Mouse (Mus musculus) MEL (cell line): Measurements from ENCODE around the gene Lipm. TPM values are rescaled to one million over a fixed set of nuclear protein-coding genes. Genes with fewer than 3 reads are reported as not detected.

ENCODE experiments used
- DNase-seq: peaks from one replicate; pipeline ENCODE4 v3.0.0; 2011; ENCODE audit warnings: low read depth, low spot score
- H3K27ac ChIP-seq: 2 replicates; pipeline ENCODE4 v1.5.1; 2012; ENCODE audit warnings: low read depth, mild to moderate bottlenecking, control low read depth, low read length, moderate library complexity; ENCODE audit not compliant: control insufficient read depth
- H3K27me3 ChIP-seq, 2 experiments: fragments of 150-350 bp in 1 of 2; sonication (generic) in 1 of 2; 2 replicates each; pipeline ENCODE4 v1.6.1; 2012; ENCODE audit warnings: low read length in 2 of 2, mild to moderate bottlenecking in 2 of 2, improper control_type of control experiment in 1 of 2, moderate library complexity in 1 of 2; ENCODE audit not compliant: insufficient read depth in 2 of 2, control insufficient read depth in 1 of 2
- H3K36me3 ChIP-seq, 2 experiments: 2 replicates each; pipeline ENCODE4 v1.6.1; 2012 to 2014; ENCODE audit warnings: low read length in 2 of 2, improper control_type of control experiment in 1 of 2, inconsistent platforms in 1 of 2, mild to moderate bottlenecking in 1 of 2; ENCODE audit not compliant: insufficient read depth in 2 of 2, control insufficient read depth in 1 of 2
- H3K4me1 ChIP-seq, 2 experiments: fragments of 150-350 bp in 1 of 2; sonication (generic) in 1 of 2; 2 replicates each; pipeline ENCODE4 v1.6.1; 2012; ENCODE audit warnings: low read length in 2 of 2, improper control_type of control experiment in 1 of 2, mild to moderate bottlenecking in 1 of 2; ENCODE audit not compliant: insufficient read depth in 2 of 2, control insufficient read depth in 1 of 2
- H3K4me3 ChIP-seq, 2 experiments: fragments of 150-350 bp in 1 of 2; sonication (generic) in 1 of 2; 2 replicates each; pipeline ENCODE4 v1.5.1; 2012; ENCODE audit warnings: low read depth in 2 of 2, low read length in 2 of 2, mild to moderate bottlenecking in 2 of 2, moderate library complexity in 2 of 2, control low read depth in 1 of 2, improper control_type of control experiment in 1 of 2; ENCODE audit not compliant: control insufficient read depth in 1 of 2, insufficient read depth in 1 of 2
- H3K79me2 ChIP-seq: 2 replicates; pipeline ENCODE4 v1.6.1; 2012; ENCODE audit warnings: mild to moderate bottlenecking, low read length, moderate library complexity; ENCODE audit not compliant: control insufficient read depth, poor library complexity, insufficient read depth
- H3K9ac ChIP-seq: 2 replicates; pipeline ENCODE4 v1.6.1; 2012; ENCODE audit warnings: low read depth, mild to moderate bottlenecking, control low read depth, low read length, moderate library complexity; ENCODE audit not compliant: control insufficient read depth, poor library complexity, severe bottlenecking
- H3K9me3 ChIP-seq: fragments of 150-350 bp; sonication (generic); replicated peaks from 2 replicates; pipeline ENCODE4 v1.6.1; 2012; ENCODE audit warnings: mild to moderate bottlenecking, low read length, improper control_type of control experiment, moderate library complexity; ENCODE audit not compliant: insufficient read depth
- CTCF ChIP-seq, 3 experiments: IDR thresholded peaks in 2 of 3; conservative IDR thresholded peaks in 1 of 3; 2 replicates each; pipeline ENCODE4 v1.5.1; 2011 to 2012; ENCODE audit warnings: low read length in 3 of 3, low read depth in 2 of 3, mild to moderate bottlenecking in 2 of 3, improper control_type of control experiment in 1 of 3, inconsistent platforms in 1 of 3, mixed read lengths in 1 of 3, moderate library complexity in 1 of 3; ENCODE audit not compliant: control insufficient read depth in 1 of 3, insufficient read depth in 1 of 3, poor library complexity in 1 of 3, severe bottlenecking in 1 of 3
- GABPA ChIP-seq: IDR thresholded peaks from 2 replicates; pipeline ENCODE4 v1.6.1; 2012; ENCODE audit warnings: low read depth, mild to moderate bottlenecking, inconsistent platforms, low read length, improper control_type of control experiment, moderate library complexity
- GATA1 ChIP-seq: IDR thresholded peaks from 2 replicates; pipeline ENCODE4 v1.6.1; 2011; ENCODE audit warnings: low read depth, low read length, improper control_type of control experiment
- JUND ChIP-seq: IDR thresholded peaks from 2 replicates; pipeline ENCODE4 v1.6.1; 2011; ENCODE audit warnings: low read depth, mild to moderate bottlenecking, improper control_type of control experiment, low read length
- MAFK ChIP-seq: IDR thresholded peaks from 2 replicates; pipeline ENCODE4 v1.6.1; 2011; ENCODE audit warnings: low read depth, mild to moderate bottlenecking, low read length, improper control_type of control experiment, borderline replicate concordance
- MAZ ChIP-seq: IDR thresholded peaks from 2 replicates; pipeline ENCODE4 v1.6.1; 2012; ENCODE audit warnings: low read depth, mild to moderate bottlenecking, inconsistent platforms, low read length, improper control_type of control experiment
- MEF2A ChIP-seq: IDR thresholded peaks from 2 replicates; pipeline ENCODE4 v1.6.1; 2014; ENCODE audit warnings: low read depth, mild to moderate bottlenecking, inconsistent platforms, low read length, improper control_type of control experiment; ENCODE audit not compliant: poor library complexity, insufficient replicate concordance, severe bottlenecking; ENCODE audit errors: extremely low read depth
- MXI1 ChIP-seq: IDR thresholded peaks from 2 replicates; pipeline ENCODE4 v1.6.1; 2011; ENCODE audit warnings: mild to moderate bottlenecking, low read depth, low read length, improper control_type of control experiment
- MYC ChIP-seq: IDR thresholded peaks from 2 replicates; pipeline ENCODE4 v1.6.1; 2011; ENCODE audit warnings: low read depth, mild to moderate bottlenecking, low read length, improper control_type of control experiment, moderate library complexity
- NRF1 ChIP-seq: IDR thresholded peaks from 2 replicates; pipeline ENCODE4 v1.6.1; 2014; ENCODE audit warnings: low read depth, mild to moderate bottlenecking, inconsistent platforms, low read length, improper control_type of control experiment, moderate library complexity; ENCODE audit not compliant: poor library complexity, insufficient read depth, severe bottlenecking
- POLR2AphosphoS5 ChIP-seq: IDR thresholded peaks from 2 replicates; pipeline ENCODE4 v1.6.1; 2012; ENCODE audit warnings: low read depth, borderline replicate concordance, mild to moderate bottlenecking, inconsistent platforms, low read length, moderate library complexity, mixed read lengths
- RAD21 ChIP-seq: IDR thresholded peaks from 2 replicates; pipeline ENCODE4 v1.6.1; 2011; ENCODE audit warnings: mild to moderate bottlenecking, low read depth, low read length, improper control_type of control experiment
- SMC3 ChIP-seq: IDR thresholded peaks from 2 replicates; pipeline ENCODE4 v1.6.1; 2011; ENCODE audit warnings: low read depth, low read length, improper control_type of control experiment
- UBTF ChIP-seq: IDR thresholded peaks from 2 replicates; pipeline ENCODE4 v1.6.1; 2012; ENCODE audit warnings: low read depth, mild to moderate bottlenecking, inconsistent platforms, low read length, improper control_type of control experiment, moderate library complexity, borderline replicate concordance; ENCODE audit not compliant: insufficient read depth
- ZNF384 ChIP-seq: IDR thresholded peaks from 2 replicates; pipeline ENCODE4 v1.6.1; 2012; ENCODE audit warnings: low read depth, mild to moderate bottlenecking, inconsistent platforms, low read length, improper control_type of control experiment
- polyA plus RNA-seq, 2 experiments: library from polyadenylated mRNA; stranded (reverse) in 1 of 2; unstranded in 1 of 2; fragments of >175 nt in 1 of 2; fragments of >200 nt in 1 of 2; gene quantifications; 2 replicates each; pipeline versions ENCODE4 v1.2.1 to v1.2.4; 2012; ENCODE audit warnings: low replicate concordance in 2 of 2, low read depth in 1 of 2; ENCODE audit not compliant: insufficient read length in 2 of 2, insufficient read depth in 1 of 2, missing spikeins in 1 of 2
- total RNA-seq: library from RNA; depleted of rRNA; stranded (reverse); fragments of 300-350 nt; gene quantifications from 2 replicates; pipeline ENCODE4 v1.2.3, GENCODE M21; 2012

Lipm gene
- total and polyA plus RNA-seq, 3 experiments, result not detected

- Histone ChIP-seq H3K36me3 (no peaks in the 10 kb centered on the region), H3K27me3 (no peaks in the 10 kb centered on the region), H3K9ac (no peak overlapping the region), H3K79me2 (no peaks in the 10 kb centered on the region), H3K9me3 (no peaks in the 10 kb centered on the region), H3K4me1 (no peaks in the 10 kb centered on the region), H3K27ac (no peak overlapping the region), H3K4me3 (no peak overlapping the region)
- TF ChIP-seq MXI1 (no peak), MAFK (no peak), MEF2A (no peak), GATA1 (no peak), JUND (no peak), SMC3 (no peak), GABPA (no peak), ZNF384 (no peak), MAZ (no peak)
- no peak for DNase-seq
Observed at GRCm38 (mm10) chr19:34139431-34140046, 38.8 kb downstream of the Lipm start.

GRCm38 (mm10) chr19:34148421-34148820, 47.7 kb downstream of the Lipm start:
- no peak for DNase-seq
- Histone ChIP-seq H3K9me3 (no peaks in the 10 kb centered on the region), H3K79me2 (no peaks in the 10 kb centered on the region), H3K4me1 (no peaks in the 10 kb centered on the region), H3K9ac (no peak overlapping the region), H3K27me3 (no peaks in the 10 kb centered on the region; a peak in 1 of 4 replicates), H3K4me3 (no peak overlapping the region), H3K27ac (no peak overlapping the region), H3K36me3 (no peaks in the 10 kb centered on the region)
- TF ChIP-seq MYC (no peak), NRF1 (no peak), POLR2AphosphoS5 (no peak), MEF2A (no peak)

- Histone ChIP-seq H3K4me1 (no peaks in the 10 kb centered on the region), H3K79me2 (no peaks in the 10 kb centered on the region), H3K9me3 (no peaks in the 10 kb centered on the region), H3K9ac (no peak overlapping the region), H3K36me3 (no peaks in the 10 kb centered on the region), H3K27me3 (no peaks in the 10 kb centered on the region; a peak in 1 of 4 replicates), H3K4me3 (no peak overlapping the region), H3K27ac (no peak overlapping the region)
- TF ChIP-seq CTCF (IDR thresholded peaks at IDR 0.05 in 2 of 3, conservative IDR thresholded peaks at IDR 0.05 in 1 of 3; ENCODE audit: control insufficient read depth in 1 of 3, insufficient read depth in 1 of 3, low read depth in 2 of 3, low read length in 3 of 3, poor library complexity in 1 of 3, severe bottlenecking in 1 of 3) (peak in 2 of 3 experiments; percentile 2 to 24; a peak in 2 of 6 replicates), RAD21 (peak; percentile 8), UBTF (no peak)
- no peak for DNase-seq
Observed at GRCm38 (mm10) chr19:34151909-34152308, 51.2 kb downstream of the Lipm start.
